Mouse (Mus musculus): ENCODE results near the gene Pld1. TPM values are rescaled to one million over a fixed set of nuclear protein-coding genes. Genes with fewer than 3 reads are reported as not detected.
"Not testable (repeated sequence)": the region's sequence is repeated elsewhere in the genome, so short reads cannot be mapped to it uniquely, and the experiment has no call there.

Gene Pld1
- polyA plus RNA-seq, 1 experiment, result 2.7 TPM

DNA sequence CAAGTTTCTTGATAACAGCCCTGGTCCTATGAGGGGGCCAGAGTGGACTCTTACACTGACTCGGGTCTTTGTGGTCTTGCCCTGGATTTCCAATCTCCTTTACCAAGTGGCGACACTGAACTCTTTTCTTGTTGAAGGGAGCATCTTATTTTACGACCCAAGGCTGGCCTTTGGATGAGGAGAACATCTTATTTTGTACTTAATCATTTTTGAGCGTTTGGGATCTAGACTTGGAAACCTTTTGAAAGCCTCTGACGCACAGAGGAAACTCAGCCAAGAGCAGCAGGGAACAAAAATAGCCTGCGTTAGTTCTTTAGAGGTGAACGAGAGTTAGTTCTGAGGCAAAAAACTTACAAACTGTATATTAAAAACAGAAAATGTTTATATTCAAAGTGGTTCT, 4.5 kb downstream of the Pld1 start:
- DNase-seq (ENCODE audit: low read depth), result no peak

DNA sequence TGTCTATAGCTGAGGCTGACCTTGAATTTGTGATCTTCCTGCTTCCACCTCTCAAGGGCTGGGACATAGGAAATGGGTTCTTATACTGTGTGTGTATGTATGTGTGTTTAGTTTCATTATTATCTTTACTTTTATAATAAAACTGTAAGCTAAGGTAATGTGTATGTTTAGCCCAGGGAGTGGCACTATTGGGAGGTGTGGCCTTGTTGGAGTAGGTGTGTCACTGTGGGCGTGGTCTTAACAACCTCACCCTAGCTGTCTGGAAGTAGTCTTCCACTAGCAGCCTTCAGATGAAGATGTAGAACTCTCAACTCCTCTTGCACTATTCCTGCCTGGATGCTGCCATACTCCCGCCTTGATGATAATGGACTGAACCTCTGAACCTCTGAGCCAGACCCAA, 6.9 kb downstream of the Pld1 start:
- not testable (repeated sequence) for DNase-seq (ENCODE audit: low read depth)

DNA sequence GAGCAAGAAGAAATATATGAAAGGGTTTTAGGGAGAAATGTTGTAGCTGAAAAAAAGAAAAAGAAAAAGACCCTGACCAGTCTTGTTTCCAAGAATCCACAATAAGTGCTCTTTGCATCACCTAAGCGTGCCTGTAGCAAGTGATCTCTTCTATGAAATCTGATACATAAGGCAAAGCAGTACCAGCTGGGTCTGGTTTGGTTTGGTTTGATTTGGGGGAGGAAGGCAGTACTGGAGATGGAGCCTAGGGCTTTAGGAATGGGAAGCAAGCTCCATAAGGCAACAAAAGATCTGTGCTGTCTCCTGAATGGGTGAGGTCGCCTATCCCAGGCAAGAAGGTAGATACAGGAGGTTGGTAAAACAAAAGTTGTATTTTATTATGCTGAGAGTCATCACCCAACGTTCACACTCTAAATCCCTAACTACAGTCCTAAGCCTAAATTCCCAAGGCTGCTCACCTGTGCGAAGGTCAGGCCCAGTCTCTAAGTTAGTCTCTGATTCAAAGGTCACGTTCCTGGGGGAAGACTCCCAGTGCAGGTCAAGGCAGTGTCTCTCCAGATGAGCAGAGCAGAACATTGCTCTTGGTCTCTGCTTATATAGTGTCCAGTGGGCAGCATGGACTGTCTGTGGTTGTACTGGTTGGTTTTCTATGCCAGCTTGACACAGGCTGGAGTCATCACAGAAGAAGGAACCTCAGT, 10.8 kb downstream of the Pld1 start:
- no peak for DNase-seq (ENCODE audit: low read depth)

DNA sequence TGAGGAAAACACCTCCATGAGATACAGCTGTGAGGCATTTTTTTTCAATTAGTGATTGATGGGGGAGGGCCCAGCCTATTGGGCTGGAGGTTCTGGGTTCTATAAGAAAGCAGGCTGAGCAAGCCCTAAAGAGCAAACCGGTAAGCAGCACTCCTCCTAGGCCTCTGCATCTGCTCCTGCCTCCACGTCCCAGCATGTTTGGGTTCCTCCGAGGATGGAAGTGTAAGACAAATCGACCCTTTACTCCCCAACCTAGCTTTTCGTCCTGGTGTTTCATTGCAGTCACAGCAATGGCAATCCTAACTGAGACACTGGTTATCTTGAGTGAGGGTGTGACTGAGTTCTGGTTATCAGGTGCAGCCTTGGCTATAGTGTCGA, 11.4 kb downstream of the Pld1 start:
- no peak for DNase-seq (ENCODE audit: low read depth)

DNA sequence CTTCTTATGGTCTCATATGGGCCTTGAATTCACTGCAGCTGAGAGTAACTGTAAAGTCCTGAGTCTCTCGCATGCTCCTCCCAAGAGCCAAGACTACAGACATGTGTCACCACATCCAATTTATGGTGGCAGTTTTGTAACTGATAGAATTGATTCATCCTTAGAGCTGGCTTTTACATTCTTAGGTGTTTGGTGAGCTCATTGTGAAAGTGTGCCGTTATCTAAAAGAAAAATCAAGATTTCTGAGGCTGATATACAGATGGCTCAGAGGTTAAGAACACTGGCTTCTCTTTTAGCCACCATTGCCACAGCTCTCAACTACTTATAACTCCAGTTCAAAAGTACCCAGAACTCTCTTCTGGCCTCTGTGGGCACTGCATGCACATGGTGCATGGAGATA, 12.2 kb downstream of the Pld1 start:
- DNase-seq (ENCODE audit: low read depth), result peak; percentile 77

DNA sequence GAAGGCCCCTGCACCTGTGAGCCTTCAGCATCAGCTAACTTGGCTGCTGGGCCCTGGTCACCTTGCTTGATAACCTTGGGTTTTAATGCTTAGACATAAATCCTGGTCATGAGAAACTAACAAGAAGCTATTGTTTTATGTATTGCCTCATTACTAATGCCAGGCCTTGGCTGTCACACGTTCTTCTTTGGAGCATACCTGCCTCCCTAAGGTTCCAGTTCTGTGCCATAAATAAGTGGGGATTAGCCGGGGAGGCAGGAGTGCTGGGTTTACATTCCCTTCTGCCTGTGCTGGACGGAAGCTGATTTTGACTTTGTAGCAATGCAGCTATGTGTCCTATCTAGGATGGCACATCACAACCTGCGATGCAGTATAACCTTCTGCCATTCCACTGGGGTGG, 13.2 kb downstream of the Pld1 start:
- DNase-seq (ENCODE audit: low read depth), result peak; percentile 68

DNA sequence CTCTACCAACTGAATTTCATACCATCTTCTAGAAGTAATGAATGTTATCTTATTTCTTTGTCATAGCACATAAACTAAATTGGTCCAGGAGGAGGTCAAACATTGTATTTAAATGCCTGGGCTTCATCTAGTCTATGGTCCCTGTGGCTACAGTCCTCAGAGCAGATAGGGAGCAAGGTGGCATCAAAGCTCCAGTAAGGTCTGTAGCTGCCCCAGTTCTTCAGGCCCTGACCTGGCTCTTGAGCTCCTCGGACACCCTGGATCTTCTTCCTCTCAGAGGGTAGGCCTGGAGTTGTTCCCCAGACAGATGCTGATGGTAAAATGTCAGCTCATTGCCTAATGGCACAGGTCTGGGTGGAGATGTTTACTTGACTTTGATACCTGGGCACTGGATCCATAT, 17.5 kb downstream of the Pld1 start:
- DNase-seq (ENCODE audit: low read depth), result no peak

DNA sequence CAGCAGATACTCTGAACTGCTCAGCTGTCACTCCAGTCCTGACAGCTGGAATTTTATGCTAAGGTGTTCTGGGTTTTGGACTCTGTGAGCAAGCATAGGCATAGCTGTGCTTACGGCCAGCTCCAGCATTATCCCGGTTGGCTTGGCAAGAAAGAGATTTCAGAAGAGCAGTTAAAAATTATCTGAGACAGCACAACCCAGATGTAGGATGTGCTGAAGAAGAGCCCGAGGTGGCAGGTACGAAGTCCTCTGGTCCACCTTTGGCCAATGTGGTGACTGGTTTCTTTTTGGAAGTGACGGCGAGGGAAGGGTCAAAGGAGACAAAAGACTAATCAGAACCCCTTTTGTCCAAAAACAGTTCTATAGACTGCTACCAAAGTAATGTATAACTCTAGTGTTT, 20.7 kb downstream of the Pld1 start:
- DNase-seq (ENCODE audit: low read depth), result no peak

DNA sequence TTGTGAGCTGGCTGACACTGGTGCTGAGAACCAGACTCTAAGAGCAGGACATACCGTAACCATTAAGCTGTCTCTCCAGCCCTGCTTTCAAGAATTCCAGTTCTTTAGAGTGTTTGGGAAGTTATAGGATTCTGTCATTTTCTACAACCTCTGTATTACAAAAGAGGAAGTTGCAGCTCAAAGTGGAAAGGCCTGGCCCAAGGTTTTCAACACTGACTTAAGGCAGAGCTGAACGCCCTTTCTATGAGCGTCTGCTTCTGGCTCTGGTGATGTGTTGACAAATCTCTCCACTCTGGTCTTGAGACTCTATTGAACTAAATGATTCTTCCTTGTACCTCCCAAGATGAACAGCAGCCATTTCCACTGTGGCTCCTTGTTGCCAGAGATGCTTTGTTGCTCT, 22.7 kb downstream of the Pld1 start:
- DNase-seq (ENCODE audit: low read depth), result no peak

DNA sequence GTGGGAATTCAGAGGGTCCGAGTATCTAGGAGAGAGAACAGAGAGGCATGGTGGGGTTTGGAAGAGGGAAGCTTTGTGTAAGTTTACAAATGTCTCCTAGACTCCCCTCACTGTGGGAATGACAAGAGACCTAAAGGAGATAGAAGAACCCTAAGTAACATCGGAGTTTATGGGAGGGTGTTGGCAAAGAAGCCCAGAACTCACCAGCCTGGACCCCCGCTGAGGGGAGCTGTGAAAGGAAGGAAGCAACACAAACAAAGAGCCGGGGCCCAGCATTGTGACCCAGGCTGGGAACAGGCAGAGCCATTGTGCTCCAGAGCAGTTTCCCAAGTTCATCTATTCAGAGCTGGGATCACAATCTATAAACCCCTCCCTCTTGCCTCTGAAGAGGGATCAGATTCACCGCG, 25.3 kb downstream of the Pld1 start:
- DNase-seq (ENCODE audit: low read depth), result no peak

DNA sequence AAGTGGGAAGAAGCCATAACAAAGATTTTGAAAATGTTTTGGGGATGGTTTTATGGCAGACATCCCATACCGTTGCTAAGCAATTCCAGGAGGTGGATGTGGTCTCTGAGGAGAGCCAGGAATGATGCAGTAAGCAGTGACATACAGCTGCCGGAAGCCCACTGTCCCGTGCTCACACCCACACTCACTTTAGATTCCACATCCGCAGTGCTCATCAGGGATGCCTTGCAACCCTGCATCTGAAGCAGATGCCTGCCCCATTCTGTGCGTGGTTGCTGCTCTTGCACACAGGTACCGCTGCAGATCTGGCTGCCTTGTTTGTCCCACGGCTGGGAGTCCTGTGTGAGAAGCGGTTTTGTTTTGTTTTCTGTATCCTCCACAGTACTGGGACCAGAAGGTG, 30.2 kb downstream of the Pld1 start:
- DNase-seq (ENCODE audit: low read depth), result no peak

DNA sequence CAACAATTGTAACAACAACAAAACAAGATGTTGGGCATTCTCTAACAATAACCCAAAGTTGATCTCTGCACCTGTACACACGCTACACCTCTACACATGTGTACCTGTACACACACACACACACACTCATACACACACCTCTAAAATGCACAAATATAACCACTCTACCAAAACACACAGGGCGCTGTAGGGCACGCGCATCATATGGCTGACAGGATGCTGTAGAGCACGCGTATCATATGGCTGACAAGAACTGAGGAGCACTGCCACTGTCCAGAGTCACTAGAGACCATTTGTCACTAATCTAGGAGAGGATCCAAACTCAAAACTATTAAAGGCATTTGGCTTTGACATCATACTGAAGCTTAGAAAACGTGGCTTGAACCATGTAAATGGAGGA, 35.4 kb downstream of the Pld1 start:
- DNase-seq (ENCODE audit: low read depth), result no peak

DNA sequence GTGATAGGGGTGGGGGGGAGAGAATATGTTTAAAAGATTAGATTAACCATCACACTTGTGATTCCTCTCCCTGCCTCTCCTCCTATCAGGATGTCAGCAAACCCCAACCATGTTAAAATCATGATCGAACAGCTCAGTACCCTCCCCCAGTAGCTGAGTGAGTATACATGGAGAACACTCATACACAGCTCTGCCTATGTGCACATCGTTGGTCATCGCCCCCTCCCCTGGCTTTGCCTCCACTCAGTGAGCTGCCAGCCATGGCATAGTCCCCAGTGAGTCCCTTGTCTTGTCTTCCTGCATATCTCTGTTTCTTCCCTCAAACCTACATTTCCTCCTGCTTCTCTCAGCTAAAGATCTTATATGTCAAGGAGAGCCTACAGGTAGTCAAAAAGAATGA, 36.5 kb downstream of the Pld1 start:
- DNase-seq (ENCODE audit: low read depth), result no peak

DNA sequence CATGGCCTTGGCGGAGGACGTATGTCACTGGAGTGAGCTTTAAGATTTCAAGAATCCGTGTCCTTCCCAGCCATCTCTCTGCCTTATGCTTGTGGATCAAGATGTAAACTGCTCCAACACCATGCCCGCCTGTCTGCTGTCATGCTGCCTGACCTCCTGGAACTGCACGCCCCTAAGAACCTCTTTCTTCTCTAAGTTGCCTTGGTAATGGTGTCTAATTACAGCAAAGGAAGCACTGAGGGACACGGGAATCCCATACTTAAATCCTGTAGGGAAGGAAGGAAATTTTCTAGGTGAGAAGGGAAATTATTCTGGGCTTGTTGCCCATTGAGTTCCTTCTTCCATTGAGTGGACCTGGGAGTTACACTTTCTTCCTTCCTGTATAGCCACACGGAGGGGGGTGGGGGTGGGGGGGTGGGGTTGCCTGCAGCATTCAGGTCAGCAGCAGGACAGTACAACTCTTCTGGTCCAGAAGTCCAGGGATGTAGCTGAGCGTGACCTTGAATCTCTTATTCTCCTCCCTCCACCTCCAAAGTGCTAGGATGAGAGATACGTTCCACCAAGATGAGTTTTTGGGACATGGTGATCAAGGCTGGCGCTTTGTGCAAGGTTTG, 38.5 kb downstream of the Pld1 start:
- no peak for DNase-seq (ENCODE audit: low read depth)

DNA sequence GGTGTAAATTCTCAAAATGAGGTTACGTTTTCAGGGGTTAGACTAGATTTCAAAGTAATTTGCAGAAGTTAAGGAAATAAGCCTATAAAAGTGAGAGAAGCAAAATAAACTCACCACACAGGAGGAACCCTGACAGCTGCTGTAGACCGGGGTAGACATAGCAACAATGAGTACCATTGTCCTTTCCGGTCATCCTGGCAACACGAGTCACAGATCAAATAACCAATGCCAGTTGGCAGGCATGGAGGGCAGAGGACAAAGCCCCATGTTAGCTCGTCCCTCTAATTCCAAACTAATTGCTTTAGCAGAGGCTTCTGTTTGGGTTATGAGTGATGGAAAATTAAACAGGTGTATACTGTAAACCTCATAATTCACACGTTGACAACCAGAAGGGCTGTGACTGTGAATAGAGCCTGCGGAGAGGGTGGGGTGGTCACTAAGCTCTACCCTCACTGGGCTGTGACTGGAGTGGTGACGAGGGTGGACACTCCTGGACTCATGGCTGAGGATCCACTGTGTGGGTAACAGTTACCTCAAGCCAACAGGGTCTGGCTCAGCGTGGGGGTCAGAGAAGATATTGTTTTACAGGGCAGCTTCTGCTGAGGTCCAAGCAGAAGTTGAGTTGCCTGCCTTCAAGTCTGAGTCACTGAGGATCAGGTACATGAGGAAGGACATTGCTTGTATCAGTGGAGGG, 39.7 kb downstream of the Pld1 start:
- no peak for DNase-seq (ENCODE audit: low read depth)

DNA sequence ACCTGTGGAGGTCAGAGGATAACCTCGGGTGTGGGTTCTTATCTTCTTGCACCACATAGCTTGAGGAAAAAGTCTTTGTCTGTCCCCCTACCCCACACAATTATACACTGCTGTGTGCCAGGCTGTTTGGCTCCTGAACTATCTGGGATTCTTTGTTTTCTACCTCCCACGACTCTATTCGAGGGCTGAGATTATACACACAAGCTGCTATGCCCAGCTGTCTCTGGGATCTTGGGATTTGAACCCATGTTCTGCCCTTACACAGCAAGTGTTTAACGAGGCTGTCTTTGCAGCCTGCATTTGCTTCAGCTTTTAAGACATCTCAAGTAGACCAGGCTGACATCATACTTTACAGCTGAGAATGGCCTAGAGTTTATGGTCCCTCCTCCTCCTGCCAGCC, 43.1 kb downstream of the Pld1 start:
- DNase-seq (ENCODE audit: low read depth), result no peak

DNA sequence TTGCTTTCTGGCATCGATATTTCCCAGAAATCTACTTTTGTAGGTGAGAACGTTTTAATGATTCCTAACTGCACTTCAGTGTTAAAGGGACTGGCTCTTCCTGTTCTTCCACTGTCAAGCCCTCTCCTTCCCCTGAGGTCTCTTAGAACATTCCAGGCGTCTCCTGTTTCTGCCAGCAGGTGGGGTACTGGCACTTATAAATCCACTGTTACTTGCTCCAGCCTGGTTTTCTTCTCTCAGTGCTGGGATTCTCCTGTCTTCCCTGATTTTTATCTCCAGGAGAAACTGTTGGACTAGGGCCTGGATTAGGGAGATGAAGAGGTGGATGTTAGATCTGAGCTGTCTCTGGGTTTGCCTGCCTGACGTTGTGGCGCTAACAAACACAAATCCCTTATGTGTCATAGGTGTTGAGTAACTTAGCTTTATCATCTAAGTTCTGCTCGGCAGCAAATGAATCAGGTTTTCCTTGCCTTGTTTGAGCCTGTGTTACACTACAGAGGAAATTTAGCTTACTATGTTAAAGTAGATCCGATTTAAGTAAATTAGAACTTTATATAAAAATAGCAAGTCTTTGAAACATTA, 44.0 kb downstream of the Pld1 start:
- peak; percentile 73 for DNase-seq (ENCODE audit: low read depth)

DNA sequence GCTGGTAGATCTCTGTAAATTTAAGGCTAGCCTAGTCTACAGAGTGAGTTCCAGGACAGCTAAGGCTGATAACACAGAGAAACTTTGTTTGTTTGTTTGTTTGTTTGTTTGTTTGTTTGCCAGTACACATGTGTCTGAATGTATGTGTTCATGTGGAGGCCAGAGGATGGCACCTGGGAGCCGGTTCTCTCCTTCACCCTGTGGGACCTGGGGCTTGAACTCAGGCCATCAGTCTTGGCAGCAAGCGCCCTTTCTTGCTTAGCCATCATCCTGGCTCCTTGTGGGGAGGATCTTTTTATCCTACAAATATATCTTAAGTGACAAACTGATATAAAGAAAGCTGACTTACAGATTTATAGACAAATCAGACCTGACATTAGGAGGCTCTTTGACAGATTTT, 44.8 kb downstream of the Pld1 start:
- DNase-seq (ENCODE audit: low read depth), result no peak

DNA sequence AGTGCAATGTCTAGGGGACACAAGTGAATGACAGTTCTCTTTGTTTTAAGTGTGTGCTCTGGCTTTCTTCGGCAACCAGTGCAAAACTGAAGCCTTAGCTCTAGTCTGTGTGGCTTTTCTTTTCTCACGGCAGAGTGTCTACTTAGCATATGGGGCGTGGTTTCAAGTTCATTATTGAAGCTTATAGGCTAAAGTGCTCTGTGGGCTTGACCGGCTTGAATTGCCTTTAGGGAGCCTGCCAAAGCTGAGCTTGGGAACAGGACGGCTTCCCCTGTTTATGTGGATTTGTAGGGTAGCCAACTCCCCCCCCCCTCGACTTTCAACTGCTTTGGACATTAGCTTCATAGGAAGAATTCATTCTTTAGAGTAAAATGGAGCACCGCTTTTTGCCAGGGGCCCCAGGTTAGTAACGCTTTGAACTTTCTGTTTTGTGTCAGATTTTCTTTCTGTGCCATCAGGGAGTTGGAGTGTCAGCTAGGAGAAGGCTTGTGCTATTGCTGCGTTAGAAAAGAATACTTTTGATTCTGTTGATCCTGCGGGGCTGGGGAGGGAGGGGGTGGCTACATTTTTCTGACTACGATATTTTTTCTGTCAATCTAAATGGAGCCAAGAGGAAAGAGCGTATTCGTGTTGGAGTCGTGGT, 45.6 kb downstream of the Pld1 start:
- peak; percentile 80 for DNase-seq (ENCODE audit: low read depth)

DNA sequence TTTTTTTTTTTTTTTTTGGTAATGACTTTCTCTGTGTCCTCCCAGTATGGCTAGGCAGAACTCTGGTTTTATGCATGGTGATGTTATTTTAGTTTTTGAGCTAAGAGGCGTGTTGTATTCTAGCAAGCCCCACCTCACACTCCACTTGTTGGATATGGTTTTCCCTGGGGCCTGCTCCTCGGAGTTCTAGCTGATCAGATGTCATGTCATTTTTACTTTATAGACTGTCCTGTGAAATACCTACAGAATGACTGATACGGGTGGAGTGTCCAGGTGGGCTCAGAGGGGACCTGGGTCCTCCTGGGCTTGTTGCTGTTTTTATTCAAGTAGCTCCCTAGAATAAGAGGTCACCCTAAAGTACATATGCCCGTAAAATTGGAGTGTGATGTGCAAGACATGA, 46.1 kb downstream of the Pld1 start:
- DNase-seq (ENCODE audit: low read depth), result no peak

DNA sequence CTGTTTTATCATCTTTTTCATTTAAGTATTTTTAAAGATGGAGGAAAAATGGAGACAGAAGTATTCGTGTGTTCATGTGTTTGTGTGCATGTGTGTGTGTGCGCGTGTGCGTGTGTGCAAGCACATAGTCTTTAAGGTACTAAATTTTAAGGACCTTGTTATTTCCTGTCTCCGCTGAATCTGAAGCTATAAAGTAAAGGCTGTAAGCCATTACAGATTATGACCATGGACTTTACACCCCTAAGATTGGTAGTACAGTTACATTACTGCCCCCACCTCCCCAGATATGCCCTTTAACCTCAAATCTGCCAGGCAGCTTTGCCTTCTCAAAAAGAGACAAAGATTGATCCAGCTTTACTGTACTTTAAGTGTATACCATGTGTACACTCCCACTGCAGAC, 46.8 kb downstream of the Pld1 start:
- DNase-seq (ENCODE audit: low read depth), result no peak

DNA sequence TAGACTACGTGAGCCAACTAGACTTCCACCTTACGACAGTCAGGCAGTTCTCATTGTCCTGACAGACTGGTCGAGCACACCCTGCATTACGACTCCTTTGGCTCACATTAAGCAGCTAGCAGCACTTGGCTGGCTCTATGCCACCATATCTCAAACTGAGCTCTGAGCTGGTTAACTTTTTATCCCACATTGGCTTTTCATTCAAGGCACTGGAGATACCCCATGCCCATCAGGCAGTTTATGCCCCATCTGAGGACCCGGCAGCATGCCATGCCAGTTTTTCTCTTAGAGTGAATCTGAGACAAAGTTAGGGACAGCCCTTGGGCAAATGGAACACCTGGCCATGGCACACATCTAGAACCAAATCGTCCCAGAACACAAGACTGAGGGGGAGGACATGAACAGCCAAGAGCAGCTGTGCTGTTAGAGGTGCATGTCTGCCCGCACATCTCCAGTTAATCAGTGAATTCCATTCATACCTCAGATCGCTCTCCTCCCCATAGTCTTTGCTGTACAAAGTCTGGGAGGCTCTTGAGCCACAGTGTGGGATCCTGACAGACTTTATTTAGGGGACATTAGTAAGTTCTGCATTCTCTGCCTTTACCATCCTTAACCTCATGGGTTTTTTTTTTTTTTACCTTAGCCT, 49.5 kb downstream of the Pld1 start:
- no peak for DNase-seq (ENCODE audit: low read depth)

Measured in gonadal fat pad, adult 2 months (tissue).